Mouse (Mus musculus) E14TG2a.4 (cell line): ENCODE data around the gene Thnsl2.

Experiments
- CTCF ChIP-seq: conservative IDR thresholded peaks from 2 replicates; pipeline ENCODE4 v1.5.1; 2014; ENCODE audit warnings: low read length
- NANOG ChIP-seq: IDR thresholded peaks from 2 replicates; pipeline ENCODE4 v1.6.1; 2014; ENCODE audit warnings: borderline replicate concordance, low read length, mixed read lengths
- POU5F1 ChIP-seq: IDR thresholded peaks from 2 replicates; pipeline ENCODE4 v1.6.1; 2014; ENCODE audit warnings: low read length, borderline replicate concordance

- TF ChIP-seq NANOG (no peak), CTCF (no peak), POU5F1 (no peak)
Measured at GRCm38 (mm10) chr6:71143894-71144455, at the start of gene Thnsl2.
